Mouse (Mus musculus): Measurements from ENCODE around the gene Fam53b. TPM values are rescaled to one million over a fixed set of nuclear protein-coding genes. Genes with fewer than 3 reads are reported as not detected.

The Fam53b gene
- polyA plus RNA-seq, 1 experiment from 2014 or later = 16.6 TPM

GRCm38 (mm10) chr7:132729093-132729831, 84.4 kb downstream of the Fam53b start:
- H3K27ac ChIP-seq = no peak overlapping the region
- peaks cover 4% of the 10 kb centered on the region; the same call in 1 of the 2 replicates for H3K36me3 ChIP-seq (replicated peaks; ENCODE audit: control insufficient read depth, insufficient read depth)
- no peaks in the 10 kb centered on the region for H3K27me3 ChIP-seq (ENCODE audit: control insufficient read depth, insufficient read depth, low read length)
- DNase-seq (ENCODE audit: low spot score) = no peak
- no peak overlapping the region for H3K9ac ChIP-seq
- no peak overlapping the region for H3K4me2 ChIP-seq (replicated peaks)
- no peaks in the 10 kb centered on the region for H3K9me3 ChIP-seq (ENCODE audit: control insufficient read depth, low read length)
- H3K4me3 ChIP-seq (replicated peaks; ENCODE audit: low read length) = no peak overlapping the region
- 76% methylated on average over 4 of the region's 4 CpGs for WGBS
- no peak for ATAC-seq (ENCODE audit: low FRiP score)
- peaks cover 38% of the 10 kb centered on the region for H3K4me1 ChIP-seq (replicated peaks; ENCODE audit: control insufficient read depth, insufficient read depth, low read length)

GRCm38 (mm10) chr7:132726106-132726861, 87.4 kb downstream of the Fam53b start:
- no peak for DNase-seq (ENCODE audit: low spot score)
- Histone ChIP-seq H3K4me3 (replicated peaks; ENCODE audit: low read length) (no peak overlapping the region), H3K9me3 (ENCODE audit: control insufficient read depth, low read length) (no peaks in the 10 kb centered on the region), H3K4me2 (replicated peaks) (no peak overlapping the region), H3K27me3 (ENCODE audit: control insufficient read depth, insufficient read depth, low read length) (no peaks in the 10 kb centered on the region), H3K9ac (no peak overlapping the region), H3K36me3 (replicated peaks; ENCODE audit: control insufficient read depth, insufficient read depth) (peaks cover 4% of the 10 kb centered on the region; the same call in 1 of the 2 replicates), H3K4me1 (replicated peaks; ENCODE audit: control insufficient read depth, insufficient read depth, low read length) (peaks cover 22% of the 10 kb centered on the region; the same call in 1 of the 2 replicates), H3K27ac (no peak overlapping the region)
- ATAC-seq (ENCODE audit: low FRiP score) = no peak
- WGBS = 62% methylated on average over 13 of the region's 13 CpGs

- Histone ChIP-seq H3K27me3 (ENCODE audit: control insufficient read depth, insufficient read depth, low read length) (no peaks in the 10 kb centered on the region), H3K4me1 (replicated peaks; ENCODE audit: control insufficient read depth, insufficient read depth, low read length) (0 out of 2 replicates have a peak, but pooled peaks cover 13% of the 10 kb centered on the region), H3K4me2 (replicated peaks) (no peak overlapping the region), H3K36me3 (replicated peaks; ENCODE audit: control insufficient read depth, insufficient read depth) (peaks cover 3% of the 10 kb centered on the region; the same call in 1 of the 2 replicates), H3K4me3 (replicated peaks; ENCODE audit: low read length) (no peak overlapping the region), H3K9me3 (ENCODE audit: control insufficient read depth, low read length) (no peaks in the 10 kb centered on the region), H3K9ac (no peak overlapping the region), H3K27ac (no peak overlapping the region)
- DNase-seq (ENCODE audit: low spot score) = no peak
- no peak for ATAC-seq (ENCODE audit: low FRiP score)
- WGBS = 85% methylated on average over 5 of the region's 5 CpGs
Observed at GRCm38 (mm10) chr7:132724501-132725062, 89.1 kb downstream of the Fam53b start.

GRCm38 (mm10) chr7:132723906-132724305, 89.8 kb downstream of the Fam53b start:
- Histone ChIP-seq H3K4me3 (replicated peaks; ENCODE audit: low read length) (no peak overlapping the region), H3K9me3 (ENCODE audit: control insufficient read depth, low read length) (no peaks in the 10 kb centered on the region), H3K4me2 (replicated peaks) (no peak overlapping the region), H3K9ac (no peak overlapping the region), H3K36me3 (replicated peaks; ENCODE audit: control insufficient read depth, insufficient read depth) (no peaks in the 10 kb centered on the region), H3K27me3 (ENCODE audit: control insufficient read depth, insufficient read depth, low read length) (no peaks in the 10 kb centered on the region), H3K27ac (no peak overlapping the region), H3K4me1 (replicated peaks; ENCODE audit: control insufficient read depth, insufficient read depth, low read length) (0 out of 2 replicates have a peak, but pooled peaks cover 13% of the 10 kb centered on the region)
- ATAC-seq (ENCODE audit: low FRiP score) = peak; percentile 76; the same call in 1 of the 2 replicates
- DNase-seq (ENCODE audit: low spot score) = peak; percentile 45
- 82% methylated on average over 11 of the region's 11 CpGs for WGBS

- peak overlapping the region; percentile 9; the same call in 1 of the 2 replicates for H3K27ac ChIP-seq
- DNase-seq (ENCODE audit: low spot score) = no peak
- 0 out of 2 replicates have a peak, but pooled peaks cover 13% of the 10 kb centered on the region for H3K4me1 ChIP-seq (replicated peaks; ENCODE audit: control insufficient read depth, insufficient read depth, low read length)
- H3K9me3 ChIP-seq (ENCODE audit: control insufficient read depth, low read length) = no peaks in the 10 kb centered on the region
- ATAC-seq (ENCODE audit: low FRiP score) = no peak
- no peak overlapping the region for H3K4me3 ChIP-seq (replicated peaks; ENCODE audit: low read length)
- no peak overlapping the region for H3K9ac ChIP-seq
- H3K4me2 ChIP-seq (replicated peaks) = no peak overlapping the region
- H3K36me3 ChIP-seq (replicated peaks; ENCODE audit: control insufficient read depth, insufficient read depth) = no peaks in the 10 kb centered on the region
- no peaks in the 10 kb centered on the region for H3K27me3 ChIP-seq (ENCODE audit: control insufficient read depth, insufficient read depth, low read length)
- WGBS = 89% methylated on average over 12 of the region's 12 CpGs
Observed at GRCm38 (mm10) chr7:132722401-132723370, 91.0 kb downstream of the Fam53b start.

GRCm38 (mm10) chr7:132720562-132720961, 93.1 kb downstream of the Fam53b start:
- H3K4me2 ChIP-seq (replicated peaks) = no peak overlapping the region
- 0 out of 2 replicates have a peak, but pooled peaks cover 10% of the 10 kb centered on the region for H3K4me1 ChIP-seq (replicated peaks; ENCODE audit: control insufficient read depth, insufficient read depth, low read length)
- H3K9me3 ChIP-seq (ENCODE audit: control insufficient read depth, low read length) = no peaks in the 10 kb centered on the region
- no peaks in the 10 kb centered on the region for H3K27me3 ChIP-seq (ENCODE audit: control insufficient read depth, insufficient read depth, low read length)
- ATAC-seq (ENCODE audit: low FRiP score) (no peak), DNase-seq (ENCODE audit: low spot score) (no peak)
- H3K27ac ChIP-seq = no peak overlapping the region
- no peak overlapping the region for H3K9ac ChIP-seq
- H3K36me3 ChIP-seq (replicated peaks; ENCODE audit: control insufficient read depth, insufficient read depth) = no peaks in the 10 kb centered on the region
- H3K4me3 ChIP-seq (replicated peaks; ENCODE audit: low read length) = no peak overlapping the region
- WGBS = 69% methylated on average over 8 of the region's 8 CpGs

GRCm38 (mm10) chr7:132719570-132719969, 94.1 kb downstream of the Fam53b start:
- no peak for DNase-seq (ENCODE audit: low spot score)

GRCm38 (mm10) chr7:132715259-132715658, 98.4 kb downstream of the Fam53b start:
- Histone ChIP-seq H3K36me3 (replicated peaks; ENCODE audit: control insufficient read depth, insufficient read depth) (peaks cover 14% of the 10 kb centered on the region; the same call in 1 of the 2 replicates), H3K27ac (peak overlapping the region; percentile 77; the same call in 1 of the 2 replicates), H3K4me1 (replicated peaks; ENCODE audit: control insufficient read depth, insufficient read depth, low read length) (peaks cover 33% of the 10 kb centered on the region), H3K9me3 (ENCODE audit: control insufficient read depth, low read length) (no peaks in the 10 kb centered on the region), H3K9ac (no peak overlapping the region), H3K4me3 (replicated peaks; ENCODE audit: low read length) (no peak overlapping the region), H3K4me2 (replicated peaks) (no peak overlapping the region), H3K27me3 (ENCODE audit: control insufficient read depth, insufficient read depth, low read length) (no peaks in the 10 kb centered on the region)
- WGBS = 96% methylated on average over 4 of the region's 4 CpGs
- DNase-seq (ENCODE audit: low spot score) = no peak
- ATAC-seq (ENCODE audit: low FRiP score) = no peak

More at GRCm38 (mm10) chr7:132719570-132719969, 94.1 kb downstream of the Fam53b start:
- Histone ChIP-seq H3K27me3 (ENCODE audit: control insufficient read depth, insufficient read depth, low read length) (no peaks in the 10 kb centered on the region), H3K4me3 (replicated peaks; ENCODE audit: low read length) (no peak overlapping the region), H3K9me3 (ENCODE audit: control insufficient read depth, low read length) (no peaks in the 10 kb centered on the region), H3K9ac (no peak overlapping the region), H3K36me3 (replicated peaks; ENCODE audit: control insufficient read depth, insufficient read depth) (peaks cover 8% of the 10 kb centered on the region; the same call in 1 of the 2 replicates), H3K4me2 (replicated peaks) (no peak overlapping the region), H3K4me1 (replicated peaks; ENCODE audit: control insufficient read depth, insufficient read depth, low read length) (peaks cover 17% of the 10 kb centered on the region), H3K27ac (no peak overlapping the region)
- no peak for ATAC-seq (ENCODE audit: low FRiP score)
- WGBS = 95% methylated on average over 4 of the region's 4 CpGs
